Mouse (Mus musculus): ENCODE measurements at regions not wholly inside any gene's neighbourhood (a gene's known extent, or its start where the extent isn't known, plus 50 kb on each side); places are given as distances from the start of the nearest gene placed in this dataset.

- no peak for DNase-seq (ENCODE audit: low spot score)
These were observed 53.1 kb upstream of the Glis3 start for GRCm38 (mm10) chr19:28732998-28733397.

- DNase-seq (ENCODE audit: low spot score) = no peak
These were observed 53.9 kb upstream of the Glis3 start for GRCm38 (mm10) chr19:28733781-28734180.

- DNase-seq (ENCODE audit: low spot score) = no peak
These were observed 63.4 kb upstream of the Glis3 start for GRCm38 (mm10) chr19:28743176-28743793.

GRCm38 (mm10) chr19:28745105-28745504 lies 65.2 kb upstream of the Glis3 start:
- DNase-seq (ENCODE audit: low spot score) = no peak

- DNase-seq (ENCODE audit: low spot score) = no peak
These were observed 65.7 kb upstream of the Glis3 start for GRCm38 (mm10) chr19:28745534-28745933.

- no peak for DNase-seq (ENCODE audit: low spot score)
These were observed 71.2 kb upstream of the Glis3 start for GRCm38 (mm10) chr19:28751091-28751490.

- DNase-seq (ENCODE audit: low spot score) = peak; percentile 58
These were observed 76.0 kb upstream of the Slc1a1 start for GRCm38 (mm10) chr19:28758854-28759253.

- DNase-seq (ENCODE audit: low spot score) = no peak
These were observed 70.0 kb upstream of the Slc1a1 start for GRCm38 (mm10) chr19:28764795-28765360.

GRCm38 (mm10) chr19:28768218-28768617 lies 66.6 kb upstream of the Slc1a1 start:
- DNase-seq (ENCODE audit: low spot score) = no peak

- no peak for DNase-seq (ENCODE audit: low spot score)
These were observed 64.4 kb upstream of the Slc1a1 start for GRCm38 (mm10) chr19:28770419-28770818.

GRCm38 (mm10) chr19:28771836-28772235 lies 63.0 kb upstream of the Slc1a1 start:
- no peak for DNase-seq (ENCODE audit: low spot score)

- DNase-seq (ENCODE audit: low spot score) = peak; percentile 88
These were observed 61.8 kb upstream of the Slc1a1 start for GRCm38 (mm10) chr19:28772840-28773570.

GRCm38 (mm10) chr19:28776868-28777267 lies 58.0 kb upstream of the Slc1a1 start:
- no peak for DNase-seq (ENCODE audit: low spot score)

GRCm38 (mm10) chr19:28777674-28778073 lies 57.2 kb upstream of the Slc1a1 start:
- no peak for DNase-seq (ENCODE audit: low spot score)

- no peak for DNase-seq (ENCODE audit: low spot score)
These were observed 56.5 kb upstream of the Slc1a1 start for GRCm38 (mm10) chr19:28778386-28778785.

- DNase-seq (ENCODE audit: low spot score) = no peak
These were observed 52.9 kb upstream of the Slc1a1 start for GRCm38 (mm10) chr19:28781971-28782370.

All from thymus, postnatal 0 days (tissue).